Mouse (Mus musculus) lung, postnatal 10 days (tissue): ENCODE data around the gene Olfr1408.

ENCODE experiments used
- DNase-seq: peaks from one replicate; pipeline ENCODE4 v3.0.0; 2021

Gene Olfr1408

GRCm38 (mm10) chr1:173137274-173137673 lies at the start of gene Olfr1408:
Gene Olfr1408 (minus strand): TSS chr1:173137374.
- no peak for DNase-seq

- DNase-seq, result no peak
Observed at GRCm38 (mm10) chr1:173174154-173174842, 37.1 kb upstream of the Olfr1408 start.
